Mouse (Mus musculus) right cerebral cortex, postnatal 25 days (tissue): ENCODE measurements around the gene Rspo1.
"Not testable (repeated sequence)": the region's sequence is repeated elsewhere in the genome, so short reads cannot be mapped to it uniquely, and the experiment has no call there.

Source experiments
- DNase-seq: peaks from one replicate; pipeline ENCODE4 v3.0.0; 2022

Rspo1 gene

GRCm38 (mm10) chr4:124985671-124986602 is at the start of gene Rspo1:
Rspo1 (plus strand) TSS chr4:124986430.
- no peak for DNase-seq

GRCm38 (mm10) chr4:124936613-124937471 is 49.4 kb upstream of the Rspo1 start, which contains the start of gene 9930104L06Rik:
9930104L06Rik (plus strand) TSS chr4:124937048.
- peak; percentile 95 for DNase-seq

GRCm38 (mm10) chr4:124939211-124939610 is 47.0 kb upstream of the Rspo1 start, which contains the start of gene Cdca8:
Cdca8 (minus strand) TSS chr4:124939311.
- not testable (repeated sequence) for DNase-seq

- DNase-seq: peak; percentile 70
These were observed 43.2 kb upstream of the Rspo1 start for GRCm38 (mm10) chr4:124943022-124943421.

- DNase-seq: no peak
These were observed 42.4 kb upstream of the Rspo1 start for GRCm38 (mm10) chr4:124943781-124944180.

- no peak for DNase-seq
These were observed 41.3 kb upstream of the Rspo1 start for GRCm38 (mm10) chr4:124944961-124945360.

- DNase-seq: no peak
These were observed 36.7 kb upstream of the Rspo1 start for GRCm38 (mm10) chr4:124949488-124949887.

GRCm38 (mm10) chr4:124950181-124951035 is 35.8 kb upstream of the Rspo1 start:
- DNase-seq: no peak

GRCm38 (mm10) chr4:124951036-124951433 is 35.2 kb upstream of the Rspo1 start:
- DNase-seq: no peak

GRCm38 (mm10) chr4:124953546-124953945 is 32.7 kb upstream of the Rspo1 start:
- no peak for DNase-seq

- no peak for DNase-seq
These were observed 28.9 kb upstream of the Rspo1 start for GRCm38 (mm10) chr4:124957284-124957683.

- no peak for DNase-seq
These were observed 27.2 kb upstream of the Rspo1 start for GRCm38 (mm10) chr4:124959062-124959461.

GRCm38 (mm10) chr4:124960940-124961339 is 25.3 kb upstream of the Rspo1 start:
- no peak for DNase-seq

GRCm38 (mm10) chr4:124962576-124962975 is 23.7 kb upstream of the Rspo1 start:
- no peak for DNase-seq

GRCm38 (mm10) chr4:124964912-124965599 is 21.2 kb upstream of the Rspo1 start:
- DNase-seq: no peak

GRCm38 (mm10) chr4:124968711-124969110 is 17.5 kb upstream of the Rspo1 start:
- DNase-seq: no peak

- DNase-seq: no peak
These were observed 16.9 kb upstream of the Rspo1 start for GRCm38 (mm10) chr4:124969219-124969848.

- no peak for DNase-seq
These were observed 16.0 kb upstream of the Rspo1 start for GRCm38 (mm10) chr4:124970194-124970593.

GRCm38 (mm10) chr4:124970677-124971076 is 15.6 kb upstream of the Rspo1 start:
- no peak for DNase-seq

- no peak for DNase-seq
These were observed 15.1 kb upstream of the Rspo1 start for GRCm38 (mm10) chr4:124971094-124971493.

- DNase-seq: no peak
These were observed 13.9 kb upstream of the Rspo1 start for GRCm38 (mm10) chr4:124972316-124972715.
